Comparison of ENCODE assay signal across 22 mouse cellular contexts in the genomic region with DNA sequence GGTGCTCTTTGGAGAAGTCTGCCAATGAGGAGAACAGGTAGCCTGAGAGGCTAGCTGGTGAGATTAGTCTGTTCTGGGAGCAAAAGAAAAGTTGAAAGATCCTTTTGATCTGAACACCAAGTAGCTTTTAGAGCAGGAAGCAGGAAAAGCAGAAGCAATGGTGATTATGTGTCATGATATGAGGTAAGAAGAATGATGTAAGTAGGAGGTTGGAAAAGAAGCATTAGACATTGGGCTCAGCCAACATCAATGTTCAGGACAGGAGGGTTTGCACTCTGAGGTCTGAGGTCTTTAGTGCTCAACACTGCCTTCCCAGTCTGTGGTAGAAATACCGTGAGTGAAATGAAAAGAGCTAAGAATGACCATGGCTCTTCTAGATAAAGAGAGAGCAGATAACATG.
DNase-seq lines count a peak whose midpoint lies in the region; ATAC-seq and TF ChIP-seq lines count a peak whose summit lies in the region.
"Had no signal": no experiment of that assay in that cellular context is flagged by ENCODE, and none has a peak within 500 bp of the region (broad histone marks: within the 10 kb centered on the region; RNA-seq: fewer than 3 reads in every experiment).

No protein-coding gene starts in this region.

- H3K79me2 ChIP-seq in CH12.LX (replicated peaks; ENCODE audit: control insufficient read depth, extremely low read depth, insufficient read depth, poor library complexity, severe bottlenecking) (peaks cover 20% of the 10 kb centered on the region; the same call in 1 of the 2 replicates), macrophage (ENCODE audit: inconsistent target) (no peaks in the 10 kb centered on the region)

- no peaks in the 10 kb centered on the region for H3K27me3 ChIP-seq in CH12.LX (replicated peaks)
- H3K27me3 ChIP-seq: embryonic facial prominence, embryonic 15.5 days; heart, embryonic 12.5 days; hindbrain, embryonic 12.5 days had no signal

- TF ChIP-seq POLR2A in CH12.LX (IDR thresholded peaks at IDR 0.05; ENCODE audit: low read depth, low read length), result no peak

- WGBS in macrophage (ENCODE audit: missing documents), result 86% methylated on average over 1 of the region's 1 CpGs

- ATAC-seq in common myeloid progenitor, adult 5-6 weeks (replicated peaks; ENCODE audit: low read depth, poor library complexity, severe bottlenecking), result peak; percentile 52
- ATAC-seq: forebrain, embryonic 14.5 days; hindbrain, embryonic 16.5 days had no signal

- TF ChIP-seq EP300 in CH12.LX (IDR thresholded peaks at IDR 0.05; ENCODE audit: low read length), result no peak

- H3K4me2 ChIP-seq in CH12.LX (ENCODE audit: insufficient read depth, low read depth, poor library complexity, severe bottlenecking), result peak overlapping the region; percentile 47; the same call in 1 of the 2 replicates
- H3K4me2 ChIP-seq: embryonic facial prominence, embryonic 15.5 days; heart, embryonic 12.5 days; hindbrain, embryonic 12.5 days had no signal

- H3K36me3 ChIP-seq in CH12.LX (replicated peaks in 1 of 2; ENCODE audit: control insufficient read depth in 1 of 2, insufficient read depth in 1 of 2, low read length in 1 of 2), result peaks cover 21 to 33% of the 10 kb centered on the region in 2 experiments
- H3K36me3 ChIP-seq in macrophage (ENCODE audit: inconsistent target), result no peaks in the 10 kb centered on the region
- H3K36me3 ChIP-seq: embryonic facial prominence, embryonic 15.5 days; forebrain, embryonic 10.5 days; heart, embryonic 12.5 days; hindbrain, embryonic 12.5 days had no signal

- no peak for TF ChIP-seq CTCF in CH12.LX (conservative IDR thresholded peaks at IDR 0.05 in 1 of 2, IDR thresholded peaks at IDR 0.05 in 1 of 2; ENCODE audit: low read depth in 2 of 2, low read length in 2 of 2)

- no peak for TF ChIP-seq RAD21 in CH12.LX (IDR thresholded peaks at IDR 0.05; ENCODE audit: low read depth, low read length)

- H3K9ac ChIP-seq in CH12.LX (ENCODE audit: insufficient read depth, low read depth), result peak overlapping the region; percentile 38
- H3K9ac ChIP-seq: embryonic facial prominence, embryonic 15.5 days; heart, embryonic 12.5 days; hindbrain, embryonic 12.5 days had no signal

- H3K4me1 ChIP-seq in CH12.LX (ENCODE audit: control insufficient read depth in 1 of 2, insufficient read depth in 2 of 2), result peaks cover 23 to 49% of the 10 kb centered on the region in 2 experiments
- H3K4me1 ChIP-seq: embryonic facial prominence, embryonic 15.5 days; forebrain, embryonic 10.5 days; heart, embryonic 12.5 days; hindbrain, embryonic 12.5 days had no signal

- H3K27ac ChIP-seq in CH12.LX (ENCODE audit: insufficient read depth, low read depth) (peak overlapping the region; percentile 63), macrophage (peak overlapping the region; percentile 58)
- H3K27ac ChIP-seq: embryonic facial prominence, embryonic 15.5 days; forebrain, embryonic 10.5 days; hindbrain, embryonic 12.5 days had no signal

- in situ Hi-C loops in CH12.LX (cut with MboI; ENCODE audit: low pct_ligation_motif_present, low pct_unique_long_range_greater_than_20kb, low sequenced_read_pairs), result no loop called here

- DNase-seq in CH12.LX (ENCODE audit: extremely low read depth), result no peak
- DNase-seq in thymus, adult 18-20 months, result no peak
- no peak for DNase-seq in right cerebral cortex, postnatal 36 days (ENCODE audit: low spot score in 2 of 2)
- no peak for DNase-seq in adrenal gland, postnatal 14 days
- no peak for DNase-seq in B cell, adult 2 months
- DNase-seq: adrenal gland, postnatal 10 days; cerebellum, adult 18-20 months; cerebellum, adult 9-11 months; embryo, embryonic 11 days; gastrocnemius, postnatal 36 days; heart, adult 18-20 months; heart, postnatal 36 days; kidney, adult 18-20 months had no signal

- dilution Hi-C loops in CH12.LX (cut with MboI; ENCODE audit: extremely low pct_ligation_motif_present, extremely low pct_unique_long_range_greater_than_20kb, low sequenced_read_pairs), result no loop called here

- H3K9me3 ChIP-seq in CH12.LX (replicated peaks; ENCODE audit: low read length), result peaks cover 8% of the 10 kb centered on the region
- H3K9me3 ChIP-seq: embryonic facial prominence, embryonic 15.5 days; forebrain, embryonic 10.5 days; heart, embryonic 12.5 days; hindbrain, embryonic 12.5 days had no signal

- H3K4me3 ChIP-seq in CH12.LX (replicated peaks in 1 of 3; ENCODE audit: low read depth in 2 of 3, low read length in 2 of 3, poor library complexity in 1 of 3), result no peak overlapping the region
- no peak overlapping the region for H3K4me3 ChIP-seq in macrophage (ENCODE audit: inconsistent target)
- H3K4me3 ChIP-seq: embryonic facial prominence, embryonic 15.5 days; erythroblast, embryonic 14.5 days; forebrain, embryonic 10.5 days; heart, embryonic 12.5 days; hindbrain, embryonic 12.5 days had no signal

TF ChIP-seq in CH12.LX, 34 proteins besides CTCF, POLR2A, EP300 and RAD21:
- TF ChIP-seq USF1 (IDR thresholded peaks at IDR 0.05; ENCODE audit: low read depth, low read length) (no peak), MYC (IDR thresholded peaks at IDR 0.05; ENCODE audit: low read depth, low read length) (no peak), TBP (conservative IDR thresholded peaks at IDR 0.05; ENCODE audit: low read depth, low read length) (no peak), CHD1 (IDR thresholded peaks at IDR 0.05; ENCODE audit: low read depth, low read length) (no peak), ZC3H11A (IDR thresholded peaks at IDR 0.05; ENCODE audit: low read depth, low read length) (no peak), RCOR1 (conservative IDR thresholded peaks at IDR 0.05; ENCODE audit: low read depth, low read length) (no peak), MEF2A (IDR thresholded peaks at IDR 0.05; ENCODE audit: borderline replicate concordance, low read depth, low read length) (no peak), ZKSCAN1 (IDR thresholded peaks at IDR 0.05; ENCODE audit: borderline replicate concordance, low read depth, low read length) (no peak), JUN (IDR thresholded peaks at IDR 0.05; ENCODE audit: insufficient read depth, low read depth, low read length) (no peak)
